Mouse (Mus musculus): ENCODE measurements at regions not wholly inside any gene's neighbourhood (a gene's known extent, or its start where the extent isn't known, plus 50 kb on each side); places are given as distances from the start of the nearest gene placed in this dataset.

DNA sequence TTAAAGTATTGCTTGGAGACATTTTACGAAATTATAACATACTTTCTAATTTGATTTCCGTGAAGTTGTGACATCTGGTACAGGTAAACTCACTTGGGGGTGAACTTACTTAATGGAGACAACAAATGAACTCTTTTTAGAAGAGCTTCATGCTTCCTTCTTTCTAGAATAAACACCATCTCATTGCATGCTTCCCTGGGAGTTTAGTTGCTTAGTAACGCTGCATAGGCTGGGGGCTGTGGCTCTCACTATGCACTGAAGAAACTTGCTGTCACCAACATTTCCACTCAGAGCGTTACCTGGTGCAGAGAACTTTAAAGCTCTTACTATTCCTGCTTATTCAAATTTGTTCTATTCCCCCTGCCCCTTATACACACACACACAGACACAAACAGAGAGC, 203.5 kb upstream of the Xrcc4 start:
- DNase-seq (ENCODE audit: low spot score in 2 of 2): peak; percentile 33 to 44

DNA sequence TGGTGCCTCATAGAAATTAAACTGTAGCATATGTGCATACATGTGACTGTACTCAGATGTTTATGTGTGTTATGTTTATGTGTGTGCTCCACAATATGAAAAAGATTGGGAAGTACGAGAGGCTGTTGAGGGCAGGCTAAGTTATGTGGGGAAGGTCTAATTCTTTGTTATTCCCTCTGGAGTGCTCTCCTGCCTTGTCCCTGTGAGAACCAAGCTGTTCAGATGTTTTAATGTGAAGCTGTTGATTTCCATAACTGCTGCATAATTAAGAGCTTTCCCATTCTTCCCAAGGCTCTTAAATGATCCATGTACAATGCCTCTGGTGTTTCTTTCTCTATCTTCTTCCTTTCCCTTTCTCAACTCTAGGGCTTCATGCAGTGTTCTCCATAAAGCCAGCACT, 202.7 kb upstream of the Xrcc4 start:
- DNase-seq (ENCODE audit: low spot score in 2 of 2): no peak

DNA sequence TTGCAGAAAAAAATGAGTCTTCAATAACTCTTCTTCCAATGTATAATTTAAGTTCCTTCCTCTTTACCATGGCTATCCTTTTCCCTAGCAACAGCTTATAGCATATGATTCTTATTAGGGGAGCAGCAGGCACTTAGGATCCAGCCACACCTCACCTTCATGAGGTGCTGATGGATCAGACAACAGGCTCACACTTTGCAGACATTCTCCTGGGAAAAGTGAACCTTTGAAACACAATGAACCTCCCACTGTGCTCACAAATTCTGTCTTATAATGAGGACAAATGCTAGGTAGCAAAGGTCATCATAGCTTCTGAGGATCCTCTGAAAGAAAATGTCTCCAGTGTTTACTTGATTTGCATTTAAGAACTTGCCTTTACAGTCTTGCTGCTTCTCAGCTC, 191.6 kb upstream of the Xrcc4 start:
- no peak for DNase-seq (ENCODE audit: low spot score in 2 of 2)

DNA sequence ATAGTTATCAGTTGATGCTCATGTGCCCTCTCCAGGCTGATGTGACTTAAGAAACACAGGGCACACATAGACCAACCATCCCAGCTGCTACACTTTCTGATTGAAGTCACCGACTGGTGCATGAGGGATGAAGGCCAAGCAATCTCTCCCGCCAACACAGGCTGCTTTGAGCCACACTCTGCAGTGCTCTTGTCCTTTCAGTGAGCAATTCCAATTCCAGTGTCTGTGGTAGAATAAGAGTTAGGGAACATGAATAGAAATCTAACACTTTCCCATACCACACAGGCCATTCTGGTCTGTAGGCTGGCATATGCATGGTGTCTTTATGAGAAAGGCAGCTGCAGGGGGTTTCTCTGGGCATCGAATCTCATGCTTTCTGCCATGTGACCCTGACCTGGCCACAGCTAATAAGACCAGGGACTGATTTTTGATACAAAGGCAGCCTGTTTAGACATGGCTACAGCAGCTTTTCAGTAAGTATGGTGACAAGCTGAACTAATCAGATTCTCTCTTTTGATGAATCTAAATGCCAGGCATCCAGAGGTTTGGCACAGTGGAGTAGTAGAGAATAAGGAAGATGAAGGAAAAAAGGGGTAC, 190.5 kb upstream of the Xrcc4 start:
- peak; percentile 43 to 58 for DNase-seq (ENCODE audit: low spot score in 2 of 2)

DNA sequence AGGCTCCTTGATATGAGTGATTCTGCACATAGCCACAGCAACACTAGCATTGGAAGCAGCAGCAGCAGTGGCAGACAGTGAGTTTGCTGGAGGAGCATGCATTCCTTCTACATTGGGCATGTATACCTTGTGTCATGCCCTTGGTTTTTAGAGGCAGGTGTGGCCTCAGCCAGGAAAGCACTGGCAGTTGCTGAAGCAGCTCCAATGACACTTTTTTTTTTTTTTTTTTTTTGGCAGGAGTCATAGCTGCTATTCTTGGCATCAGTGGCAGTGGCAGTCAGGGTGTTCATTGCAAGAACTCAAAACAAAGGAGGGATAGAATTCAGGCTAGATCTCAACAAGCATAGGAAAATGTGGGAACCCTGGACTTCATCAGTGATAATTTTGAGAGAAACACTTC, 189.9 kb upstream of the Xrcc4 start:
- peak; percentile 15 to 24 for DNase-seq (ENCODE audit: low spot score in 2 of 2)

DNA sequence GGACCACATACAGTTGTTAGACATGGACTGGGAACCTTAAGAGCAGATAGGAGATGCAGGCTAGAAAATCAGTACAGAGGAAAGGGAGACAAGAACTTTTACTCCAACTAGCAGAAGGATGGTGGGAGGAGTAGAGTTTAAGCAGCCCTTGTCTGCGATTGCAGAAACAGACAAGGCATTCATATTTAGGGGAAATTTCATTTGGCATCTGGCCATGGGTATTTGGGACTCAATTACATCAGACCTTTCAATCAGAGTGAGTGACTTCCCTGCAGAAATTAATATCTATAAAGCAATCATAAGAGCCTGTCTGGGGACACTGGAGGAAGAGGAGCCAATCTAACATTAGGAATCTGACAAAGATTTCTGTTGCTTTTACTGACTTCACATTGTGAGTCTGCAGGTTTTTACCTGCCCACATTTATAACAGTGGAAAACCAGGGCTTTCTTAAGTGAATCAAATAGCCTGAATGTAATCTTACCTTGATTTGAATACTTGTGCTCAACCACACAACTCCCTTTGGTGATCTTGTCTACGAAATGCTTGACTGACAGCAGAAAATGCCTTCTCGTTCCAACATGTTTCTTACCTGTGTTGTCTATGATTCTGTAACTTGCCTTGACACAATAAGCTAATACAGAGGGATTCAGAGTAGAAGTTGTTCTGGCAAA, 169.8 kb upstream of the Xrcc4 start:
- no peak for DNase-seq (ENCODE audit: low spot score in 2 of 2)

DNA sequence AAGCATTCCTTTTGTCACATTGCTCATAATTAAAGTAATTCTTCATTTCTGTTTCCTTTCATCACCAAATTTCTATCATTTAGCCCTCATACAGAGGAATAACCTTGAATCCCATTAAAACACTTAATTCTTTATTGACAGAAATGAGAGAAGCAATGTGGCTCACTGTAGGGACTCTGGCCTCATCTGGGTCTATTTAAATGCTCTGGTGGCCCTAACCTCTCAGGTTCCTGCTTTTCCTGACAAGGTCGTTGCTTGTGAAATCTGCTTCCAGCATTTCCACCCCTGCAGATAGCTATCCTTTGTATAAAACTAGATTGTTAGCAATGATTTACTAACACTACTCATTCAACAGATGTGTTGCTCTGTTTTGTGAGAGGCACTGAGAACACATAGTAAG, 163.6 kb upstream of the Xrcc4 start:
- DNase-seq (ENCODE audit: low spot score in 2 of 2): no peak

DNA sequence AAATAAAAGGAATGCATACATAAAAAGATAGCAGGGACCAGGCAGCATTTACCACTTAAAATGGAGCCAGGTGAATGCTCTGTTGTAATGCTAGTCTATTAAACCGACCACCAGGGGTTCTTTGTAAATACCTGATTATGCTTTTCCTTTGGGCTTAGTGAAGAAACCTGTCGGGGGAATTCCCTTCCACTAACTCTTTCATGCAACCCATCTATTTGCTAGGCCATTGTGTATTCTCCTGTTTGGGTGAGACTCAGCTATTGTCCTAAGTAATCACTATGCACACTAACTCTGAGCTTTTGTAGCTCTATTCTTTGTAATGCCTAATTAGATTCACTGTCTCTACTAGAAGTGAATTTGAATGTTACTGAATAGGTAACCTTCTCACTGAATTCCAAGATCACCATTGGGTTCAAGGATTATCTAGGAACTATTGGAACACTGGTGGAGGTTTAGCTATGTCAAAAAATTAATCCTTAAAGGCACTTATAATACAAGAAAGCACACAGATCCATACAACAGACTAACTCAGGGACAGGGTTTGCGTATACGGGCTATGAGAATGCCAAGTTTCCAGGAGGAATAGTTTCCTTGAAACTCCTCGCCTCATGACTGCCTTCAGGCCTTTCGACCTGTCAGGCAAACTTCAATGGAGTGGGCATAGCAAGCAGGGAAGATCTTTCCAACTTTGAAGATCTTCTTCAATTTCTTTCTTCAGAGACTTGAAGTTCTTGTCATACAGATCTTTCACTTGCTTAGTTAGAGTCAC, 156.8 kb upstream of the Xrcc4 start:
- DNase-seq (ENCODE audit: low spot score in 2 of 2): no peak

DNA sequence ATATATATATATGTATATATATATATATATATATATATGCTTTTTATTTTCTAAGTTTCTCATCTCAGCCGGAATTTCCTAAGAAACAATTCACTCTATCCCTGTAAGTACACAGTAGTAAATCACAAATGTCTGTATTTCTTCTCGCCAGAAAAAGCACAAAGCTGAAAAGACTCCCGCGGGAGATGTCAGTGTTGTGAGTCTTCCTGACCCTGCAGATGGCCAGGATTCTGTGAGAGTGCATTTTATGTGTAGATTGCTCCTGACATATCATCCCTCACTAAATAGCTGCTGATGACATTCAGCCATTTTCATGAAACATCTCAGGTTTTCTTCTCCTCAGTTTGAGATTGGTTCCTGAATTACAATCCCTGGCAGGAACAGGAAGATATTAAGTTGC, 148.9 kb upstream of the Xrcc4 start:
- no peak for DNase-seq (ENCODE audit: low spot score in 2 of 2)

DNA sequence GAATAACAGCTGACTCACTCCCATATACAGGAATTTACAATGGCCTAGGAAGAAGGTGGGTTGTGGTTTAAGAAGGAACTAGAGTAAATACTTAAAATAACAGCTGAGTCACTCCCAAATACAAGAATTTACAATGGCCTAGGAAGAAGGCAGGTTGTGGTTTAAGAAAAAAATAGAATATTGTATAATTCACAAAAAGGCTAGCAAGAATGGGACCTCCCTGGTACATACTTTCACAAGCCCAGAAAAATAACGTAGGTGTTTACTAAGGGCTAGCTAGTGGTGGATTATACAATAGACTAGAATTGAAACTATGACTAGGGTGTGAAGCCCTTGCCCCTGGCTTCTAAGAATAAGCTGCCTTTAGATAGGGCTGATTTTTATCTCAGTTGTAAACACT, 144.6 kb upstream of the Xrcc4 start:
- no peak for DNase-seq (ENCODE audit: low spot score in 2 of 2)

DNA sequence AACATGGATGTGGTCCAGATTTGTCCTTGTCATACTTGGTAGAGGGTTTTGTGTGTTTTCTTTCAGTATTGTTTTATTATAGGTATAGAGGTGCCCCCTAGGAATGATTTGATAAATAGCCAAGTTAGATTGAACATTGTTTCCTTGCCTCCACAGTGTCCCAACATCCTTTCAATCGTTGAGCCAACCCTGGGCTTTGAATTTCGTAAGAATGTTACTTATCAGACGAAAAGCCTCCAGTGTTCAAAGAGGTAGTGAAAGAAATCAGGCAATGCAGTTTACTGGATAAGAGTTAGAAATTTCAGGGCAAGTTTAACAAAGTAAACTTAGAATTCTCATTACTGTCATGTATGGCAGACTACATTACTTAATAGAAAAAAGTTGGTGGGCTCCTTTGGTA, 144.2 kb upstream of the Xrcc4 start:
- DNase-seq (ENCODE audit: low spot score in 2 of 2): no peak

DNA sequence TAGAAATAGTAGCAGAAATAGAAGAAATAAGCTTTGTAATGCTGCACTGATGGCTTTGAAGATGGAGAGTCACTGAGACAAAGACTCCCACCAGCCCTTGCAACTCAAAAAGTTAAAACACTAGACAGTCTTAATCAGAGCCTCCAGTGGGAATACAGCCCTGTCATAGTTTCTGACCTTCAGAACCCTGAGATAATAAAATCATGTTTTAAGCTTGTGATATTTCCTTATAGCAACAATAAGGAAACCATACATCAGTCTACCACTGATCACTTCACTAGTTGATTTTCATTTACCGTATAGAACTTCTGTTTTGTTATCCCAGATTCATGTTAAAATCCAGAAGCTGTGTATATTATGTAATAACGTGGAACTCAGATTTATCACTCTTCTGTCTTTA, 139.7 kb upstream of the Xrcc4 start:
- DNase-seq (ENCODE audit: low spot score in 2 of 2): no peak

DNA sequence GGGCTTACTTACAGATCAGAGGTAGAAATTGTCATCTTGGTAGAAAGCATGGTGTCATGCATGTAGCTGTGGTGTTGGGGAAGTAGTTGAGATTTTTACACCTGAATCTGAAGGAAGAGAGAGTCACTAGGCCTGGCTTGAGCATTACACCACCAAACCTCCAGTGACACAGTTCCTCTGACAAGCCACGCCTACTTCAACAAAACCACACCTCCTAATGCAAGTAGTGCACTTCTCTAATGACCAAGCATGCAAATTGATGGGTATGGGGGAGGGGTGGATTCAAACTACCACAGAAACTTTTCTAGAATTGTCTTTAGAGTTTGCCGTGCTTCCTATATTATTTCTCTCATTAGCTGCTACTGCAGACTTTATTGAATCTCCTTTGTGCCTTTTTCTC, 136.8 kb upstream of the Xrcc4 start:
- no peak for DNase-seq (ENCODE audit: low spot score in 2 of 2)

DNA sequence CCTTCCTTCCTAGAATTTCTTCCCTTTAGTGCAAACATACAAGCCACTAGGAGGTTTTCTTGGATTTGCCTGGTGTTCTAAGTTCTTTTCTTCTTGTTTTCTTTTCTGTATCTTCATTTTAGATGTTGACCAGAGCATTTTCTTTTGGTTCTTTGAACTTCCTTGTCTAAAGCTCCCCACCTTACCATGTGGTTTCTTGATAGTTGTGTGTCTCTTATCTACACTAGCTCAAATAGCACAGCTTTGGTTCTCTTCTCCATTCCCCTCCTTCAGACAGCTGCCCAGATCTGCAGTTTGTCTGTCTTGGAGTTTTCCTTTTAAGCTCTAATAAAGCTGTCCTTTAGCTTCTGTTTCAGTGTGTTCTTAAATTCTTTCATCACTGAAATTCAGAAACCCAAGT, 123.0 kb upstream of the Xrcc4 start:
- no peak for DNase-seq (ENCODE audit: low spot score in 2 of 2)

DNA sequence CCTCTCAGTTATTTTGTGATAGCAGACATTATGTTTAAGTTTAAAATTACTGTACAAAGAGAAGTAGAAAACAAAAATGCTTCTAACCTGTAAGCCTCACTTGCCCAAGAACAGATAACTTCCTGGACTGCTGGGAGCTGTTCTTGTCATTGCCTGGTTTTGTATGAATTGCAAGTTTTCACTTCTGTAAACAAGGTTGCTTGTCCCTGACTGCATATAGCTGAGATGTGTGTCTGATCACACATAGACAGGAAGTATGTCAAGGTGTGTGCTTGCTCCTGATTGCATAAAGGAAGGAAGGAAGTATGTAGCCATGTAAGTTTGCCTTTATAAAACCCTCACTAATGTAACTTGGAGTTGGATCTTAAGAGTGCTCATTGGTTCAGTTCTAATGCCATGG, 118.5 kb upstream of the Xrcc4 start:
- DNase-seq (ENCODE audit: low spot score in 2 of 2): no peak

All from right cerebral cortex, postnatal 10 days (tissue).